Mouse (Mus musculus) lung, postnatal 0 days (tissue): ENCODE results near the gene Zfp217.

Experiments used
- CTCF ChIP-seq: IDR thresholded peaks from 2 replicates; pipeline ENCODE4 v1.5.1; 2016; ENCODE audit warnings: antibody characterized with exemption, mild to moderate bottlenecking
- EP300 ChIP-seq: IDR thresholded peaks from 2 replicates; pipeline ENCODE4 v1.6.1; 2016; ENCODE audit warnings: antibody characterized with exemption, mild to moderate bottlenecking, control low read depth

- TF ChIP-seq EP300 (no peak), CTCF (no peak)
Measured at GRCm38 (mm10) chr2:170101932-170102331, 46.0 kb downstream of the Zfp217 start.
